Mouse (Mus musculus) intestine, embryonic 16.5 days (tissue): ENCODE results near the gene Enpp3. TPM values are rescaled to one million over a fixed set of nuclear protein-coding genes. Genes with fewer than 3 reads are reported as not detected.

ENCODE experiments used
- ATAC-seq: fragments of 200-750 bp; cut with Nextera tagmentation; 2 replicates; pipeline ENCODE4 v1.8.0; 2017; ENCODE audit warnings: moderate TSS enrichment, moderate library complexity
- H3K27ac ChIP-seq: fragments of 300-500 bp; sonication (generic); 2 replicates; pipeline ENCODE4 v1.5.1; 2014; ENCODE audit warnings: mild to moderate bottlenecking, low read length
- H3K27me3 ChIP-seq: fragments of 300-500 bp; sonication (generic); replicated peaks from 2 replicates; pipeline ENCODE4 v1.6.1; 2014; ENCODE audit warnings: low read length, control low read depth, mixed read lengths; ENCODE audit not compliant: control insufficient read depth, insufficient read depth
- H3K36me3 ChIP-seq: fragments of 300-500 bp; sonication (generic); 2 replicates; pipeline ENCODE4 v1.6.1; 2014; ENCODE audit warnings: low read length, control low read depth; ENCODE audit not compliant: control insufficient read depth, insufficient read depth
- H3K4me1 ChIP-seq: fragments of 300-500 bp; sonication (generic); 2 replicates; pipeline ENCODE4 v1.6.1; 2014; ENCODE audit warnings: low read length, control low read depth, mixed read lengths; ENCODE audit not compliant: control insufficient read depth, insufficient read depth
- H3K4me2 ChIP-seq: fragments of 300-500 bp; sonication (generic); 2 replicates; pipeline ENCODE4 v1.6.1; 2014; ENCODE audit warnings: low read depth, low read length, control low read depth
- H3K4me3 ChIP-seq: fragments of 300-500 bp; sonication (generic); 2 replicates; pipeline ENCODE4 v1.5.1; 2014; ENCODE audit warnings: mild to moderate bottlenecking, low read length
- H3K9ac ChIP-seq: fragments of 300-500 bp; sonication (generic); 2 replicates; pipeline ENCODE4 v1.6.1; 2014; ENCODE audit warnings: low read depth, low read length
- H3K9me3 ChIP-seq: fragments of 300-500 bp; sonication (generic); 2 replicates; pipeline ENCODE4 v1.6.1; 2016; ENCODE audit warnings: low read length, control low read depth; ENCODE audit not compliant: control insufficient read depth
- WGBS: fragments of 180-500 bp; shearing (Covaris S2); extraction: QIAGEN DNeasy Blood & Tissue Kit; methylation state at CpG from one replicate; pipeline ENCODE4 v1.1.7; 2014; 5-methylcytosine and 5-hydroxymethylcytosine counted together
- polyA plus RNA-seq: library from polyadenylated mRNA; unstranded; fragments of >200 nt; fragmentation: Nextera tagmentation; extraction: Ambion mirVana; gene quantifications from 2 replicates; pipeline ENCODE4 v1.2.1, GENCODE M21; 2015

Gene Enpp3
- polyA plus RNA-seq, 1 experiment from 2014 or later: 25.1 TPM

GRCm38 (mm10) chr10:24735027-24735777 is 107.4 kb downstream of the Enpp3 start:
- no peak overlapping the region for H3K27ac ChIP-seq

GRCm38 (mm10) chr10:24727478-24727877 is 115.1 kb downstream of the Enpp3 start:
- no peak for ATAC-seq
- Histone ChIP-seq H3K4me1 (peaks cover 5% of the 10 kb centered on the region), H3K36me3 (no peaks in the 10 kb centered on the region), H3K4me2 (no peak overlapping the region), H3K9me3 (no peaks in the 10 kb centered on the region), H3K27me3 (no peaks in the 10 kb centered on the region), H3K4me3 (no peak overlapping the region), H3K27ac (no peak overlapping the region), H3K9ac (no peak overlapping the region)
- 91% methylated on average over 4 of the region's 4 CpGs for WGBS

More at GRCm38 (mm10) chr10:24735027-24735777, 107.4 kb downstream of the Enpp3 start:
- WGBS: 85% methylated on average over 5 of the region's 5 CpGs
- Histone ChIP-seq H3K9ac (no peak overlapping the region), H3K4me3 (no peak overlapping the region), H3K36me3 (no peaks in the 10 kb centered on the region), H3K4me2 (no peak overlapping the region), H3K4me1 (peaks cover 5% of the 10 kb centered on the region), H3K27me3 (no peaks in the 10 kb centered on the region), H3K9me3 (no peaks in the 10 kb centered on the region)
- no peak for ATAC-seq

GRCm38 (mm10) chr10:24725197-24725596 is 117.4 kb downstream of the Enpp3 start:
- H3K4me1 ChIP-seq: no peaks in the 10 kb centered on the region
- WGBS: 93% methylated on average over 2 of the region's 2 CpGs
- H3K4me3 ChIP-seq: no peak overlapping the region
- no peaks in the 10 kb centered on the region for H3K27me3 ChIP-seq
- no peak overlapping the region for H3K27ac ChIP-seq
- no peak overlapping the region for H3K4me2 ChIP-seq
- no peak overlapping the region for H3K9ac ChIP-seq
- H3K36me3 ChIP-seq: no peaks in the 10 kb centered on the region
- ATAC-seq: no peak
- no peaks in the 10 kb centered on the region for H3K9me3 ChIP-seq

Other genes starting within 250 kb of the Enpp3 start
- 8.9 and 12.7 TPM in 2 replicates for gene Ccn2, start 247.4 kb downstream of the Enpp3 start, polyA plus RNA-seq
- 10.1 and 11.9 TPM in 2 replicates for gene Enpp1, start 130.7 kb downstream of the Enpp3 start, polyA plus RNA-seq
- 14.6 and 15.7 TPM in 2 replicates for gene Med23, start 27.2 kb upstream of the Enpp3 start, polyA plus RNA-seq
- 4.9 and 5.9 TPM in 2 replicates for gene Arg1, start 84.7 kb upstream of the Enpp3 start, polyA plus RNA-seq